Comparison of ENCODE assay signal across 8 mouse cellular contexts in the genomic region with DNA sequence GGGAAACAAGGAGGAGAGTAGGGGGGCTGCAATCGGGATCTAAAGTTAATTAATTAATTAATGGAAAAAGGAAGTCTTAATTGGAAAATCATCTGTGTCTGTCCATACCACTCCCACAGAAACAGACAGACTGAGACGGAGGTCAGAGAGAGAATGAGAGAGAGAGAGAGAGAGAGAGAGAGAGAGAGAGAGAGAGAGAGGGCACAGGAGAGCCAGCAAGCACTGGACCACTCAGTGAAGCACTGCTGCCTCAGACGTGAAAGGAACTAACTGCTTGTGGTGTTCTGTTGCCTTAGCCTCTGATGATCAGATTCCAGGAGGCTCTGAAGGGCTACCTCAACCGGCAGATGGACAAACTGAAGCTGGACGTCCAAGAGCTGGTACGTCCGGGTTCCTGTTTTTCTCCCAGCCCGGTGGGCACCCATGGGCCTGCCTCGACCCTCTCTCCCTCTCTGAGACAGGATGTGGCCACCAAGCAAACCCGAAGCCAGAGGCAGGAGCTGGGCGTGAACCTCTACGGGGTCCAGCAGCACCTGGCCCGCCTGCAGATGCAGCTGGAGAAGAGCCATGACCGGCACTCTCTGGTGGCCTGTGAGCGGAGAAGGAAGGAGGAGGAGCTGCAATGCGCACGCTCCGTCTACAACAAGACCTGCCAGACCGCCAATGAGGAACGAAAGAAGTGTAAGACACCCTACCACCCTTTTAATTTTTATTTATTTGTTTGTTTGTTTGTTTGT. TPM values are rescaled to one million over a fixed set of nuclear protein-coding genes. Genes with fewer than 3 reads are reported as not detected.
DNase-seq lines count a peak whose midpoint lies in the region; ATAC-seq lines count a peak whose summit lies in the region.

No protein-coding gene starts in this region.

- no peaks in the 10 kb centered on the region for H3K27me3 ChIP-seq in forebrain, embryonic 15.5 days
- H3K27me3 ChIP-seq in intestine, embryonic 14.5 days (replicated peaks; ENCODE audit: control insufficient read depth, insufficient read depth, low read length), result no peaks in the 10 kb centered on the region
- H3K27me3 ChIP-seq in splenic B cell, adult 2 months (ENCODE audit: control insufficient read depth, insufficient read depth, low read length, poor library complexity, severe bottlenecking), result no peaks in the 10 kb centered on the region

- H3K4me1 ChIP-seq in forebrain, embryonic 15.5 days, result peaks cover 8% of the 10 kb centered on the region
- peaks cover 11% of the 10 kb centered on the region; the same call in 1 of the 2 replicates for H3K4me1 ChIP-seq in intestine, embryonic 14.5 days (replicated peaks; ENCODE audit: control insufficient read depth, insufficient read depth, low read length)

- H3K36me3 ChIP-seq in forebrain, embryonic 15.5 days, result 0 out of 2 replicates have a peak, but pooled peaks cover 3% of the 10 kb centered on the region
- no peaks in the 10 kb centered on the region for H3K36me3 ChIP-seq in intestine, embryonic 14.5 days (ENCODE audit: control insufficient read depth, insufficient read depth, low read length)
- no peaks in the 10 kb centered on the region for H3K36me3 ChIP-seq in splenic B cell, adult 2 months (ENCODE audit: control insufficient read depth, insufficient read depth, low read length, poor library complexity, severe bottlenecking)

- WGBS in forebrain, embryonic 15.5 days, result 30% methylated on average over 20 of the region's 20 CpGs
- 35% methylated on average over 20 of the region's 20 CpGs for WGBS in intestine, embryonic 14.5 days

- DNase-seq in urinary bladder, postnatal 14 days (ENCODE audit: low spot score), result peak; percentile 42
- DNase-seq in urinary bladder, postnatal 10 days (ENCODE audit: low spot score), result no peak
- peak; percentile 74 for DNase-seq in intestine, embryonic 14.5 days (ENCODE audit: low spot score)
- peak; percentile 49 for DNase-seq in lung, postnatal 36 days
- peak; percentile 63 for DNase-seq in splenic B cell, adult 2 months (ENCODE audit: low read depth, low spot score)
- no peak for DNase-seq in ovary, postnatal 14 days (ENCODE audit: low spot score)
- DNase-seq in urinary bladder, postnatal 4 days (ENCODE audit: low spot score in 2 of 2), result no peak

- H3K9me3 ChIP-seq in forebrain, embryonic 15.5 days, result no peaks in the 10 kb centered on the region
- no peaks in the 10 kb centered on the region for H3K9me3 ChIP-seq in intestine, embryonic 14.5 days (ENCODE audit: control insufficient read depth, low read length)

- peak overlapping the region; percentile 47 for H3K4me2 ChIP-seq in forebrain, embryonic 15.5 days (replicated peaks)
- H3K4me2 ChIP-seq in intestine, embryonic 14.5 days (ENCODE audit: low read length), result peak overlapping the region; percentile 57

- H3K4me3 ChIP-seq in forebrain, embryonic 15.5 days, result peak overlapping the region; percentile 31
- peak overlapping the region; percentile 31 for H3K4me3 ChIP-seq in intestine, embryonic 14.5 days (ENCODE audit: low read depth, low read length)

- ATAC-seq in forebrain, embryonic 15.5 days (replicated peaks), result peak; percentile 55
- ATAC-seq in intestine, embryonic 14.5 days (replicated peaks; ENCODE audit: low FRiP score, low TSS enrichment, low read depth), result peak; percentile 65; the same call in 1 of the 2 replicates

- peak overlapping the region; percentile 34; the same call in 1 of the 2 replicates for H3K9ac ChIP-seq in forebrain, embryonic 15.5 days (replicated peaks)
- no peak overlapping the region for H3K9ac ChIP-seq in intestine, embryonic 14.5 days (ENCODE audit: low read length)

- 0 out of 2 replicates have a peak overlapping the region, but pooled peaks have one; percentile 9 for H3K27ac ChIP-seq in forebrain, embryonic 15.5 days (replicated peaks)
- H3K27ac ChIP-seq in intestine, embryonic 14.5 days (ENCODE audit: low read depth), result no peak overlapping the region; the same call in 1 of the 2 replicates

RNA-seq across cellular contexts. Expression of a gene that starts 9.4 kb away (rescaled TPM):
- polyA plus RNA-seq in forebrain, embryonic 15.5 days (2015; fragmentation: Nextera tagmentation; extraction: Ambion mirVana), result 12.9 and 13.7 TPM in 2 replicates
- polyA plus RNA-seq in intestine, embryonic 14.5 days (2014; fragmentation: Nextera tagmentation; extraction: Ambion mirVana), result 4.0 and 5.1 TPM in 2 replicates

RNA-seq across cellular contexts. Expression of a gene that starts 9.4 kb away (rescaled TPM):
- 52.4 and 54.6 TPM in 2 replicates for polyA plus RNA-seq in forebrain, embryonic 15.5 days (2015; fragmentation: Nextera tagmentation; extraction: Ambion mirVana)
- 12.2 and 13.0 TPM in 2 replicates for polyA plus RNA-seq in intestine, embryonic 14.5 days (2014; fragmentation: Nextera tagmentation; extraction: Ambion mirVana)

RNA-seq across cellular contexts. Expression of a gene that starts 30.0 kb away (rescaled TPM):
- polyA plus RNA-seq in forebrain, embryonic 15.5 days (2015; fragmentation: Nextera tagmentation; extraction: Ambion mirVana), result 43.9 and 49.8 TPM in 2 replicates
- polyA plus RNA-seq in intestine, embryonic 14.5 days (2014; fragmentation: Nextera tagmentation; extraction: Ambion mirVana), result 57.3 and 62.3 TPM in 2 replicates

Comparison
In these comparisons a context has a peak if more than half of its experiments do, and no peak if none do; other contexts are left out.
1. DNase-seq: peak in urinary bladder, postnatal 14 days (single experiment), intestine, embryonic 14.5 days (single experiment), lung, postnatal 36 days (single experiment) and splenic B cell, adult 2 months (single experiment); none in urinary bladder, postnatal 10 days (single experiment), ovary, postnatal 14 days (single experiment) and urinary bladder, postnatal 4 days (0 of 2).